Mouse (Mus musculus) liver, adult 2 months (tissue): ENCODE measurements around the gene Pmm2.

Experiments used
- CTCF ChIP-seq: fragments of 200-500 bp; IDR thresholded peaks from 2 replicates; pipeline ENCODE4 v1.5.1; 2011; ENCODE audit warnings: low read depth, low read length, control low read depth
- POLR2A ChIP-seq: fragments of 200-500 bp; IDR thresholded peaks from 2 replicates; pipeline ENCODE4 v1.6.1; 2011; ENCODE audit warnings: low read length, control low read depth; ENCODE audit not compliant: insufficient read depth; ENCODE audit errors: extremely low read depth

DNA sequence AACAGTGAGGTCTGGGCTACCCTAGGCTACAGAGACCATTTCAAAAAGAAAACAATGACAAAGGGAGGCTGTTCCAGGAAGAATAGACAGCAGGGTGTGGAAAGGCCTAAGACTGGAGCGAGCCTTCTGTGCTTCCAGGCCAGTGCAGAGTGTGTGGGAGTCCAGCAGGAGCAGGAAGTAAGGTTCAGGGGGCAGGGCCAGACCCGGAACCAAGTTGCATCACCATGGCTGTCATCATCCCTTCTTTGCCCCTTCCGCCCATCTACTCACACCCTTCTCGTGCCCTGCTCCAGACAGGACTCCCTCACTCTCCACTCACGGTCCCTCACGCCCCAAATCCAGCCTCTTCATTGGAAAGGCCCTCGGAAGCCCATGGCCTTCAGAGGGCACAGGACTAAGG is 29.8 kb downstream of the Pmm2 start:
- no peak for TF ChIP-seq CTCF
- no peak for TF ChIP-seq POLR2A
